In genomic region chr5:121251813-121252212, GRCm38 (mm10) we compare ENCODE assay signal across 10 mouse cellular contexts. TPM values are rescaled to one million over a fixed set of nuclear protein-coding genes. Genes with fewer than 3 reads are reported as not detected.
A peak's percentile ranks its signal among the peaks of the same experiment; 100 is the strongest.
DNase-seq lines count a peak whose midpoint lies in the region; ATAC-seq and TF ChIP-seq lines count a peak whose summit lies in the region.
"Had no signal": no experiment of that assay in that cellular context is flagged by ENCODE, and none has a peak within 500 bp of the region (broad histone marks: within the 10 kb centered on the region; RNA-seq: fewer than 3 reads in every experiment).

No protein-coding gene starts in this region.

- intact Hi-C loops in heart, adult 2 months (cut with DNase I), result no loop called here
- intact Hi-C loops in heart, postnatal 25 days (cut with DNase I), result no loop called here

- H3K4me2 ChIP-seq in heart, embryonic 15.5 days, result no peak overlapping the region
- H3K4me2 ChIP-seq in liver, embryonic 12.5 days, result no peak overlapping the region
- H3K4me2 ChIP-seq in forebrain, embryonic 13.5 days, result no peak overlapping the region

- H3K9ac ChIP-seq in heart, adult 2 months (ENCODE audit: low read depth, low read length), result no peak overlapping the region
- H3K9ac ChIP-seq in heart, embryonic 15.5 days, result no peak overlapping the region
- no peak overlapping the region for H3K9ac ChIP-seq in liver, embryonic 12.5 days
- H3K9ac ChIP-seq in forebrain, embryonic 13.5 days, result no peak overlapping the region

- no peaks in the 10 kb centered on the region for H3K36me3 ChIP-seq in heart, adult 2 months (ENCODE audit: control insufficient read depth, insufficient read depth, low read length)
- H3K36me3 ChIP-seq in heart, embryonic 15.5 days, result no peaks in the 10 kb centered on the region
- H3K36me3 ChIP-seq in liver, embryonic 12.5 days, result peaks cover 70% of the 10 kb centered on the region
- peaks cover 27% of the 10 kb centered on the region for H3K36me3 ChIP-seq in hindbrain, embryonic 10.5 days
- H3K36me3 ChIP-seq in forebrain, embryonic 13.5 days (ENCODE audit: poor library complexity, severe bottlenecking), result peaks cover 28% of the 10 kb centered on the region

- TF ChIP-seq POLR2A in heart, adult 2 months (IDR thresholded peaks at IDR 0.05; ENCODE audit: insufficient read depth, low read depth, low read length), result no peak

- TF ChIP-seq CTCF in heart, adult 2 months (IDR thresholded peaks at IDR 0.05), result no peak

- no peak overlapping the region for H3K4me3 ChIP-seq in heart, adult 2 months
- no peak overlapping the region for H3K4me3 ChIP-seq in heart, embryonic 15.5 days
- no peak overlapping the region for H3K4me3 ChIP-seq in liver, embryonic 12.5 days
- H3K4me3 ChIP-seq in hindbrain, embryonic 10.5 days, result no peak overlapping the region
- no peak overlapping the region for H3K4me3 ChIP-seq in forebrain, embryonic 13.5 days

- H3K27me3 ChIP-seq in heart, adult 2 months (ENCODE audit: control insufficient read depth, insufficient read depth, low read length), result no peaks in the 10 kb centered on the region
- no peaks in the 10 kb centered on the region for H3K27me3 ChIP-seq in heart, embryonic 15.5 days
- H3K27me3 ChIP-seq in liver, embryonic 12.5 days (replicated peaks), result no peaks in the 10 kb centered on the region
- no peaks in the 10 kb centered on the region for H3K27me3 ChIP-seq in hindbrain, embryonic 10.5 days (ENCODE audit: insufficient read depth, poor library complexity, severe bottlenecking)
- H3K27me3 ChIP-seq in forebrain, embryonic 13.5 days, result no peaks in the 10 kb centered on the region

- no peak overlapping the region for H3K27ac ChIP-seq in heart, adult 2 months
- H3K27ac ChIP-seq in heart, embryonic 15.5 days, result 0 out of 2 replicates have a peak overlapping the region, but pooled peaks have one; percentile 16
- H3K27ac ChIP-seq in liver, embryonic 12.5 days, result peak overlapping the region; percentile 18; the same call in 1 of the 2 replicates
- no peak overlapping the region for H3K27ac ChIP-seq in hindbrain, embryonic 10.5 days
- H3K27ac ChIP-seq in forebrain, embryonic 13.5 days, result no peak overlapping the region

- no peaks in the 10 kb centered on the region for H3K4me1 ChIP-seq in heart, adult 2 months (ENCODE audit: control insufficient read depth, insufficient read depth, low read length)
- peaks cover 5% of the 10 kb centered on the region for H3K4me1 ChIP-seq in heart, embryonic 15.5 days (replicated peaks)
- H3K4me1 ChIP-seq in liver, embryonic 12.5 days, result peaks cover 72% of the 10 kb centered on the region
- H3K4me1 ChIP-seq in hindbrain, embryonic 10.5 days (replicated peaks), result no peaks in the 10 kb centered on the region
- H3K4me1 ChIP-seq in forebrain, embryonic 13.5 days, result 0 out of 2 replicates have a peak, but pooled peaks cover 8% of the 10 kb centered on the region

- ATAC-seq in heart, embryonic 15.5 days (replicated peaks; ENCODE audit: insufficient number of reproducible peaks, insufficient read depth, low FRiP score, low read depth), result no peak
- ATAC-seq in liver, embryonic 12.5 days, result no peak
- ATAC-seq in forebrain, embryonic 13.5 days, result no peak

- 43% methylated on average over 8 of the region's 8 CpGs for WGBS in heart, adult 2 months
- WGBS in heart, embryonic 15.5 days, result 49% methylated on average over 8 of the region's 8 CpGs
- WGBS in liver, embryonic 12.5 days (ENCODE audit: insufficient replicate concordance), result 71% methylated on average over 8 of the region's 8 CpGs
- WGBS in hindbrain, embryonic 10.5 days, result 68% methylated on average over 8 of the region's 8 CpGs
- WGBS in forebrain, embryonic 13.5 days, result 80% methylated on average over 8 of the region's 8 CpGs

- TF ChIP-seq EP300 in heart, adult 2 months (IDR thresholded peaks at IDR 0.05; ENCODE audit: insufficient read depth, low read depth, low read length), result no peak

- peak; percentile 39 to 54 for DNase-seq in heart, adult 2 months
- DNase-seq in heart, postnatal 25 days (ENCODE audit: low spot score), result no peak
- peak; percentile 77 to 93 for DNase-seq in adrenal gland, adult (ENCODE audit: inconsistent age in 2 of 2, low spot score in 1 of 2)
- DNase-seq in spleen, adult 18-20 months, result no peak
- DNase-seq in hindbrain, embryonic 10.5 days (ENCODE audit: low spot score), result no peak
- DNase-seq: cerebellum, postnatal 36 days; midbrain, embryonic 14.5 days had no signal

- H3K79me2 ChIP-seq in heart, adult 2 months (replicated peaks; ENCODE audit: control insufficient read depth, insufficient read depth, low read length), result peaks cover 3% of the 10 kb centered on the region

- H3K9me3 ChIP-seq in heart, embryonic 15.5 days (replicated peaks), result no peaks in the 10 kb centered on the region
- H3K9me3 ChIP-seq in liver, embryonic 12.5 days (replicated peaks), result no peaks in the 10 kb centered on the region
- no peaks in the 10 kb centered on the region for H3K9me3 ChIP-seq in hindbrain, embryonic 10.5 days
- H3K9me3 ChIP-seq in forebrain, embryonic 13.5 days (replicated peaks), result no peaks in the 10 kb centered on the region

RNA-seq across cellular contexts. Expression of gene Hectd4, which starts 31.8 kb away (rescaled TPM):
- total RNA-seq in heart, adult 2 months (2021), result 10 to 100 TPM; 22.6 to 23.1 TPM
- polyA plus RNA-seq in heart, adult 2 months (2012; rRNA removed), result 9.8 and 13.8 TPM in 2 replicates
- 10 to 100 TPM; 19.3 to 23.0 TPM for total RNA-seq in heart, postnatal 25 days (2021)
- 3.0 and 4.4 TPM in 2 replicates for polyA plus RNA-seq in heart, embryonic 15.5 days (2015; fragmentation: Nextera tagmentation; extraction: Ambion mirVana)
- 13.3 and 14.4 TPM in 2 replicates for polyA plus RNA-seq in liver, embryonic 12.5 days (2016; fragmentation: Nextera tagmentation; extraction: Ambion mirVana)
- polyA plus RNA-seq in hindbrain, embryonic 10.5 days (2016; fragmentation: Nextera tagmentation; extraction: Ambion mirVana), result 5.4 and 6.6 TPM in 2 replicates
- polyA plus RNA-seq in forebrain, embryonic 13.5 days (2015; fragmentation: Nextera tagmentation; extraction: Ambion mirVana), result 12.6 and 13.4 TPM in 2 replicates

RNA-seq across cellular contexts. Expression of gene Rpl6, which starts 47.5 kb away (rescaled TPM):
- total RNA-seq in heart, adult 2 months (2021), result 100 to 1,000 TPM; 482 to 571 TPM
- polyA plus RNA-seq in heart, adult 2 months (2012; rRNA removed), result 168 and 230 TPM in 2 replicates
- total RNA-seq in heart, postnatal 25 days (2021), result 100 to 1,000 TPM; 521 to 551 TPM
- polyA plus RNA-seq in heart, embryonic 15.5 days (2015; fragmentation: Nextera tagmentation; extraction: Ambion mirVana), result 323 and 339 TPM in 2 replicates
- polyA plus RNA-seq in liver, embryonic 12.5 days (2016; fragmentation: Nextera tagmentation; extraction: Ambion mirVana), result 590 and 602 TPM in 2 replicates
- 553 and 627 TPM in 2 replicates for polyA plus RNA-seq in hindbrain, embryonic 10.5 days (2016; fragmentation: Nextera tagmentation; extraction: Ambion mirVana)
- polyA plus RNA-seq in forebrain, embryonic 13.5 days (2015; fragmentation: Nextera tagmentation; extraction: Ambion mirVana), result 466 and 500 TPM in 2 replicates

Comparison
In these comparisons a context has a peak if more than half of its experiments do, and no peak if none do; other contexts are left out.
1. DNase-seq: peak in heart, adult 2 months (2 of 2) and adrenal gland, adult (2 of 2); none in heart, postnatal 25 days (single experiment), spleen, adult 18-20 months (0 of 2) and hindbrain, embryonic 10.5 days (single experiment).
2. H3K27ac ChIP-seq: peak in heart, embryonic 15.5 days (single experiment) and liver, embryonic 12.5 days (single experiment); none in heart, adult 2 months (single experiment), hindbrain, embryonic 10.5 days (single experiment) and forebrain, embryonic 13.5 days (single experiment).